Mouse (Mus musculus): Measurements from ENCODE around the gene Gm10197.

DNA sequence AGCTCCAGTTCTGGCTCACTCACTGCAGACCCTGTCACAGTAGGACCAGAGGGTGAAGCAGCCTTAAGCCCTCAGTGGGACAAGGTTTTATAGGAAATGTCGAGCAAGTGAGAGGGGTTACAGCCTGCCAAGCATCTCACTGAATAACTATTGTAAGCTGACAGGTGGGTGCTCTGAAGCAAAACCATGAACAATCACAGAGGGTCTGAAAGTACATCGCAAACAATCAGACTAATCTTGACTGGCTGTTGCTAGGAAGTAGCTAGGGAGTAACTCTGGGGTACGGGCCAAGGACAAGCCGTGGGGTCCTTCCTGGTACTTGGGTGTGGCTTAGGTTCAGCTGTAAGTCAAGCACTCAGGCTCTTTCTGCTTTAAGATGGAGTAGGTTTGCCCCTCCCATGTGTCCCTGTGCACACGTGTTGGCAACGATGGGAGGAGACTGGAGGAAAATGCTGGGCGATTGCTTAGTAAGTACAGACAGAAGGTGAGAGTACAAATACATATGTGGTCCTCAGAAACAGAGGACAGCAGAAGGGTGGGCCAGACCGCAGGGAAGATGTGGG, 21.3 kb upstream of the Gm10197 start:
- TF ChIP-seq CTCF (IDR thresholded peaks at IDR 0.05; ENCODE audit: control insufficient read depth, insufficient read depth, insufficient replicate concordance, low read depth, low read length) (no peak), POLR2A (IDR thresholded peaks at IDR 0.05; ENCODE audit: control insufficient read depth, low read depth, low read length) (0 out of 2 replicates have a peak, but pooled peaks have one; percentile 17)

Data from testis, adult 2 months (tissue).